Mouse (Mus musculus): ENCODE results near the gene Elmo1. TPM values are rescaled to one million over a fixed set of nuclear protein-coding genes. Genes with fewer than 3 reads are reported as not detected.

Elmo1 gene
- polyA plus RNA-seq, 1 experiment: 0.68 TPM

DNA sequence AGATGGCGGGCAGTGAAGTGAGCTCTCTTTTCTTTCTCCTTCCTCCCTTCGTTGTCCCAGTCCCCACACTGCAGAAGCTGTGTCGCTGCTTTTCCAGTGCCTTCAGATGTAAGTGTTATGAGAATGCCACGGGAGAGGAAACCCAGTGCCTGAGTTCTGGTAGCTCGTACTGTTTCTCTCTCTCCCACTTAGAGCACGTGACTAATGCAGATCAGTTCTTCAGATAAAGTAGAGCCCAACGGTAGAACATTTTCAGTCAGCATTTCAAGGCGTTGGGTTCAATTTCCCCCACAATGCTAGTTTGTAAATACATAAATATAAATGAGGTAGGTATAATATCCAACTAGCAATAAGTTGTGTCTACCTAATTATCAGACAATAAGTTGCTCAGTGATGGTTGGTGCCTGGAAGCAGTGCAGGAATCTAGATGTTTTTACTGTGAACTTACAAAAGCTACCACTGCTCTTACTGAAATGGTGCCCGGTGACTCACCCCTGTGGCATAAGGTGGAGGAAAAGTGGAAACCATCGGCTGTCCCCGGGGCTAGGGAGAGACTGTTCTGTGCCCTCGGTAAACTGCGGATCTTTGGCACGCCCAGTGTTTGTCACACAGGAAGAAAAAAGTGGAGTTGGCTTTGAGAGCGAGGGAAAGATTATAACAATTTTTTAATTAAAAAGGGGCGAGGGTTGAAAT lies 205.0 kb downstream of the Elmo1 start:
- Histone ChIP-seq H3K9me3 (no peaks in the 10 kb centered on the region), H3K4me3 (replicated peaks) (no peak overlapping the region), H3K27me3 (replicated peaks) (no peaks in the 10 kb centered on the region), H3K4me1 (peaks cover 4% of the 10 kb centered on the region), H3K36me3 (replicated peaks; ENCODE audit: low read length) (peaks cover 6% of the 10 kb centered on the region)
- TF ChIP-seq FLI1 (IDR thresholded peaks at IDR 0.05; ENCODE audit: low read length) (no peak), GATA1 (IDR thresholded peaks at IDR 0.05; ENCODE audit: borderline replicate concordance, low read length) (no peak)

DNA sequence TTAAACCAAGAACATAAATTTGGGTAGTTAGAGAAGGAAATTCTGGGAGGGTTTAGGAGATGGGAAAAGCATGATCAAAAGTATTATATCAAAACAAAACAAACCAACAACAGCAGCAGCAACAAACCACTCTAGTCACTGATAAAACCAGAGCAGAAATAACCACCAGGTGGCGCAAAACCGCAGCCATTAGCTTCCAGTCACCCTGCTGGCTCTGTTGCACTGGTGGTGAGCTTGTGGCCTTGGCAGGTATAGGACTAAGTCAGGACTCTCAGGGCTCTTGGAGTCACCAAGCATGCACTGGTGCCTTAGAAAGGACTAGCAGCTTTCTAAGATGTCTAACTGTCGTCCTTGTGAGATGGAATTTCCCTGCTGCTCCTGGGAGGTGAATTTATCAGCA lies 207.4 kb downstream of the Elmo1 start:
- Histone ChIP-seq H3K9me3 (no peaks in the 10 kb centered on the region), H3K36me3 (replicated peaks; ENCODE audit: low read length) (no peaks in the 10 kb centered on the region), H3K27me3 (replicated peaks) (no peaks in the 10 kb centered on the region), H3K4me1 (no peaks in the 10 kb centered on the region; the same call in 1 of the 2 replicates), H3K4me3 (replicated peaks) (no peak overlapping the region)
- TF ChIP-seq GATA1 (IDR thresholded peaks at IDR 0.05; ENCODE audit: borderline replicate concordance, low read length) (no peak), FLI1 (IDR thresholded peaks at IDR 0.05; ENCODE audit: low read length) (no peak)

DNA sequence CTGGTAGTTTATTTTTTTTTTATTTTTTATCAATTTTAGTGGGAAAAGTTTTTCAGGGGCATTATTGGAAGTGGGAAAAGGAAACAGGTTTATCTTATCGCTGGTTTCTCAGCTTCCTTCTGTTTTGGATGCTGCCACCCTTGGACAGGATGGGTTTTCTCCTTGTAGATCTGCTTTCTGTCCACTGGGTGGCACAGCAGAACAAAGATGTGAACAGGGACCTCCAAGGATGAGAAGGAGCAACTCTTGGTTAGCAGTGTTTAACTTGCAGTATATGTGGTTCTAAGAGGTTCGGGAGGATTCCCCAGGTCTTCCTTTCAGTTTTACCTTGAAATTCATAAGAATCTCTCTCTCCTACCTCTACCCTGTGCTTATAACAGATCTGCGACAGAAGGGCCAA lies 209.0 kb downstream of the Elmo1 start:
- H3K9me3 ChIP-seq: no peaks in the 10 kb centered on the region
- H3K4me1 ChIP-seq: no peaks in the 10 kb centered on the region; the same call in 1 of the 2 replicates
- H3K36me3 ChIP-seq (replicated peaks; ENCODE audit: low read length): no peaks in the 10 kb centered on the region
- no peaks in the 10 kb centered on the region for H3K27me3 ChIP-seq (replicated peaks)
- no peak for TF ChIP-seq GATA1 (IDR thresholded peaks at IDR 0.05; ENCODE audit: borderline replicate concordance, low read length)
- no peak for TF ChIP-seq FLI1 (IDR thresholded peaks at IDR 0.05; ENCODE audit: low read length)
- H3K4me3 ChIP-seq (replicated peaks): no peak overlapping the region

DNA sequence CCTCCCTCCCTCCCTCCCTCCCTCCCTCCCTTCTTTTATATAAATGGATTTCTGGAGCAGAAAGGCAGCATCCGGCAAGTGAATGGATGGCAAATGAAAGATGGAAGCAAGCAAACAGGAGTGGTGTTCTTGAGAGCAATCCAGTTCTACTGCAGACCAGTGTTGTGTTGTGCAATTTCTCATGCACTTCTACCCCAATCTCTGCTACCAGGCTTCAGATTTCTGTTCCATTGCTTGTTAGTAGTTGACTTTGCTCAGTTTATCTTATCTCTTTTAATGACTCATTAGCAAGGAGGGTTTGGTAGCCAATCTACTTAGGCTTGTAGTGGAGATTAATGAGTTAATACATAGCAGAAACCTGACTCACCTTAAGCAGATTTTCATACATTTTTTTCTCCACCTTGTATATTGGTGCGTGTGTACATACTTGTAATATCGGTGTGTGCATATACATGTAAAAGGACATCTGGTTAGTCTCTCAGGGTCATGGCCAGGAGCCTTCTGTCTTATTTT lies 209.7 kb downstream of the Elmo1 start:
- Histone ChIP-seq H3K36me3 (replicated peaks; ENCODE audit: low read length) (no peaks in the 10 kb centered on the region), H3K9me3 (no peaks in the 10 kb centered on the region), H3K27me3 (replicated peaks) (no peaks in the 10 kb centered on the region), H3K4me3 (replicated peaks) (no peak overlapping the region), H3K4me1 (peaks cover 4% of the 10 kb centered on the region; the same call in 1 of the 2 replicates)
- no peak for TF ChIP-seq GATA1 (IDR thresholded peaks at IDR 0.05; ENCODE audit: borderline replicate concordance, low read length)
- no peak for TF ChIP-seq FLI1 (IDR thresholded peaks at IDR 0.05; ENCODE audit: low read length)

DNA sequence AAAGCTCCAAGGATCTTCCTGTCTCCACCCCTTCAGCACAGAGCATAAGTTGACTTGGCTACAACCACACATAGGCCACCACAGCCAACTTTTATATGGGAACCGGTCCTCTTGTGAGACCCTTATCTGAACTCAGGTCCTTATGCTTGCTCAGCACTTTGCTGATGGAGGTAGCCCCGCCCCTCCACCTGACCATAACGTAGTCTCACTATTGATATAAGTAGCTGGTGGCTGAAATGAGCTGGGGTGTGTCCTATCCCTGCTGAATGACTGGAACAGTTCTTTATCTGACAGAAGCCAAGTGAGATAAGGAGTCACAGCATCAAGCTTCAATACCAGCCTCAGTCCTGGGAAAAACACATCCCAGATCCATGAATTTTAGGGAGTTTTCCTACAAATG lies 210.2 kb downstream of the Elmo1 start:
- TF ChIP-seq GATA1 (IDR thresholded peaks at IDR 0.05; ENCODE audit: borderline replicate concordance, low read length): no peak
- TF ChIP-seq FLI1 (IDR thresholded peaks at IDR 0.05; ENCODE audit: low read length): no peak

DNA sequence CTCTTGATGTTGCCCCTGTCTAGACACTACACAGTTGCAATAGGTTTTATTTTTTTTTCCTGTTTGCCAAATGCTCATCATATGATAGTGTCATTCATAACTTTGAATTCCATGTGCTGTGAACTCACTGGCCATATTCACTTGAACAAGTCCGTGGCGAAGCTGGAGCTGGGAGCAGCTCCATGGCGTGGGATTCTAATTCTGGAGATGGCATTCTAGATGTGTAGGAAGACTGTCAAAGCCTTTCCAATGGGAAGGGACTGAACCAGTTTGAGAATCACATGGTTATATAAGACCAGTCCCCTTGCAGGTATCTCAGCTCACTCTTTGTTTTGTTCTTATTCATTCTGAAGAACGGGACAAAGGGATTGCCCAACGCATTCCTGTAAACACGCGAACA lies 211.4 kb downstream of the Elmo1 start:
- Histone ChIP-seq H3K27me3 (replicated peaks) (no peaks in the 10 kb centered on the region), H3K4me3 (replicated peaks) (no peak overlapping the region), H3K36me3 (replicated peaks; ENCODE audit: low read length) (no peaks in the 10 kb centered on the region), H3K4me1 (peaks cover 19% of the 10 kb centered on the region), H3K9me3 (no peaks in the 10 kb centered on the region)
- no peak for TF ChIP-seq GATA1 (IDR thresholded peaks at IDR 0.05; ENCODE audit: borderline replicate concordance, low read length)

More for the DNA sequence above, 210.2 kb downstream of the Elmo1 start:
- H3K9me3 ChIP-seq: no peaks in the 10 kb centered on the region
- H3K27me3 ChIP-seq (replicated peaks): no peaks in the 10 kb centered on the region
- H3K36me3 ChIP-seq (replicated peaks; ENCODE audit: low read length): no peaks in the 10 kb centered on the region
- no peak overlapping the region for H3K4me3 ChIP-seq (replicated peaks)
- peaks cover 7% of the 10 kb centered on the region for H3K4me1 ChIP-seq

DNA sequence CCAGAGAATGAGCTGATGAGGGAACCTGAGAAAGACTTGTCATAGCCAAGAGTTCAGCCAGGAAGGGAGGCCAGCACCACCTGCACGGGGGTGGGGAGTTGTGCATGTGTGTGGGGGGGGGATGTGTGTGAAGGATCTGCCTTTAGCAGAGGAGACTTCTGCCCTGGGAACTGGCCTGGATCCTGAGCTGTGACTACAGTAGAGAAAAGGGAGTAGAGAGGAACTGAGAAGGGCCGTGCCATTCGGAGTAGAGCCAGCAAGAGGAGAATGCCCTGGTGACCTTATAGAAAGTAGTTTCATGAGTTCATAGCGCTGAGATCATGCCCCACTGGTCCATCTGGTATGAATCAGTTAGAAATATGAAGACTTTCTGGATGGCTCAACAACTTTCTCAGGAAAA lies 215.2 kb downstream of the Elmo1 start:
- H3K36me3 ChIP-seq (replicated peaks; ENCODE audit: low read length): no peaks in the 10 kb centered on the region
- H3K27me3 ChIP-seq (replicated peaks): no peaks in the 10 kb centered on the region
- H3K9me3 ChIP-seq: no peaks in the 10 kb centered on the region
- peaks cover 27% of the 10 kb centered on the region for H3K4me1 ChIP-seq
- no peak for TF ChIP-seq GATA1 (IDR thresholded peaks at IDR 0.05; ENCODE audit: borderline replicate concordance, low read length)
- TF ChIP-seq FLI1 (IDR thresholded peaks at IDR 0.05; ENCODE audit: low read length): no peak
- peak overlapping the region; percentile 7 for H3K4me3 ChIP-seq (replicated peaks)

DNA sequence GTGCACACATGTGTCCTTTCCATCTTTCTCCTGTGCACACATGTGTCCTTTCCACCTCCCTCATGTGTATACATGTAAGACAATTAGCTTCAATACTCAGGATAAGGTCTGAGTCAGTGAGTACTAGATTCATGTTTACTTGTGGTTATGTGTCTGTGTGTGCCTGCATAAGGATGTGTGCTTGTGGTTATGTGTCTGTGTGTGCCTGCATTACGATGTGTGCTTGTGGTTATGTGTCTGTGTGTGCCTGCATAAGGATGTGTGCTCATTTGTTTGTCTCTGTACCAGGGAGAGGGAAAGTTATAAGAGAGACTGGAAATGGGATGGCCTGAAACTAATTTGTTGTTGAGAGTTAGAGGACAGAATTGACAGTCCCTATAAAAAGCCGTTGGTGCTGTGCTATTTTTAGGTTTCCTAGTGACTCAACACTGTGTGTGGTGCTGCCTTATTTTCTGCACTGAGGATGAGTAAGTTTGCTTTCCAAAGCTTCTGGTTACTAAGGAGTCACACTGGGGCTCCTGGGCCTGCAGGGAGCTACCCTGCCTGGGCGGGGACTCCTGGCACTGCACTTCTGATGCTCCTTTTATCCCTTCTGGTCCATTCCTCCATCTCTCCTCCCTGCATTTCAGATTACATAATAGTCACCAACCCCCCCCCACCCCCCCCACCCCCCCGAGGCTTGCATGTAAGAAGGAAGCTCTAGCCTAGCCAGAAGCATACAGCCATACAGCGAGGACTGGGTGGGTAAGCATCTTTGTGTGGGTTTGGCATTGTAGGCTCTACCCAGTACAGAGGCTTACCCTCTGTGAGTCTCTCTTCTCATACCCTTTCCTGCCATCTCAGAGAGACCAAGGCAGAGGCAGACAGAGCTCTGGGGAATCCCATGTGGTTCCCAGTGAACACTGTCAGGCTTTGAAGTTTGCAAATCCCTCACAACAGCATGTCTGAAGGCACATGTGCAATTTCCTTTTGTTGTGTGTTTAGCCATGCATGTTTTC lies 216.1 kb downstream of the Elmo1 start:
- H3K4me1 ChIP-seq: peaks cover 27% of the 10 kb centered on the region
- TF ChIP-seq FLI1 (IDR thresholded peaks at IDR 0.05; ENCODE audit: low read length): no peak
- no peak for TF ChIP-seq GATA1 (IDR thresholded peaks at IDR 0.05; ENCODE audit: borderline replicate concordance, low read length)
- no peaks in the 10 kb centered on the region for H3K36me3 ChIP-seq (replicated peaks; ENCODE audit: low read length)
- H3K9me3 ChIP-seq: no peaks in the 10 kb centered on the region
- peak overlapping the region; percentile 62 for H3K4me3 ChIP-seq (replicated peaks)
- H3K27me3 ChIP-seq (replicated peaks): no peaks in the 10 kb centered on the region

DNA sequence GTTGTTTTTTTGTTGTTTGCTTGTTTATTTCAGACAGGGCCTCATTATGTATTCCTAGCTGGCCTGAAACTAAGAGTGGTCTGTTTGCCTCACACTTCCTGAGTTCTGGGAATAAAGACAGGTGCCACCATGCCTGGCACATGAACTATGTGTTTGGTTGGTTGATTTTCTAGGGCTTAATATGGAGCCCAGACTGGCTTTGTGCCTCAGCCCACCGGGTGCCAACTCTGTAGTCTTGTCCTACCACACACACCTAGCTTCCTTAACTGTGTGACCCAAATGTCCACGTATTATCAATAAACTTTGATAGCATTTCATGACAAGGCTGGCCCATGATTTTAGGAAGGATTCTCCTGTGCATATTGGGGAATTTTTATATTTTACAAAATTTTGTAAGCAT lies 217.0 kb downstream of the Elmo1 start:
- H3K4me1 ChIP-seq: peaks cover 27% of the 10 kb centered on the region

More for the DNA sequence above, 217.0 kb downstream of the Elmo1 start:
- Histone ChIP-seq H3K36me3 (replicated peaks; ENCODE audit: low read length) (no peaks in the 10 kb centered on the region), H3K9me3 (no peaks in the 10 kb centered on the region), H3K4me3 (replicated peaks) (no peak overlapping the region), H3K27me3 (replicated peaks) (no peaks in the 10 kb centered on the region)
- TF ChIP-seq GATA1 (IDR thresholded peaks at IDR 0.05; ENCODE audit: borderline replicate concordance, low read length): no peak
- no peak for TF ChIP-seq FLI1 (IDR thresholded peaks at IDR 0.05; ENCODE audit: low read length)

Measured in megakaryocyte, embryonic 14.5 days (primary cell).